Mouse (Mus musculus) myocyte (in vitro differentiated cells): ENCODE results near the gene Ndrg3. TPM values are rescaled to one million over a fixed set of nuclear protein-coding genes. Genes with fewer than 3 reads are reported as not detected.

Source experiments
- H3K27me3 ChIP-seq: one replicate; pipeline ENCODE4 v1.6.1; 2011; ENCODE audit not compliant: control insufficient read depth, insufficient read depth, insufficient read length
- H3K36me3 ChIP-seq: one replicate; pipeline ENCODE4 v1.6.1; 2011; ENCODE audit not compliant: control insufficient read depth, insufficient read depth
- H3K4me2 ChIP-seq: one replicate; pipeline ENCODE4 v1.6.1; 2011; ENCODE audit warnings: low read depth, control low read depth
- H3K4me3 ChIP-seq: one replicate; pipeline ENCODE4 v1.5.1; 2011; ENCODE audit warnings: mild to moderate bottlenecking, control low read depth, moderate library complexity
- H3K79me2 ChIP-seq: one replicate; pipeline ENCODE4 v1.6.1; 2011; ENCODE audit not compliant: control insufficient read depth, insufficient read depth
- H3ac ChIP-seq: one replicate; pipeline ENCODE4 v1.6.1; 2011; ENCODE audit not compliant: control insufficient read depth, insufficient read length
- CEBPB ChIP-seq: IDR thresholded peaks from 2 replicates; pipeline ENCODE4 v1.6.1; 2011; ENCODE audit warnings: mild to moderate bottlenecking, moderate library complexity; ENCODE audit not compliant: poor library complexity, insufficient read depth, severe bottlenecking
- E2F4 ChIP-seq: IDR thresholded peaks from one replicate; pipeline ENCODE4 v1.6.1; 2011; ENCODE audit warnings: mild to moderate bottlenecking, control low read depth, moderate library complexity; ENCODE audit not compliant: insufficient read depth
- MAX ChIP-seq: IDR thresholded peaks from one replicate; pipeline ENCODE4 v1.6.1; 2011; ENCODE audit warnings: low read depth, mild to moderate bottlenecking, control low read depth
- MYOD1 ChIP-seq, 3 experiments: IDR thresholded peaks; one replicate each; pipeline ENCODE4 v1.6.1; 2011; ENCODE audit warnings: control low read depth in 2 of 3, low read depth in 2 of 3, mild to moderate bottlenecking in 2 of 3, moderate library complexity in 1 of 3; ENCODE audit not compliant: insufficient read length in 2 of 3, control insufficient read depth in 1 of 3
- MYOG ChIP-seq, 3 experiments: IDR thresholded peaks; one replicate each; pipeline ENCODE4 v1.6.1; 2011; ENCODE audit warnings: control low read depth in 2 of 3, low read depth in 2 of 3, mild to moderate bottlenecking in 2 of 3; ENCODE audit not compliant: insufficient read length in 2 of 3, control insufficient read depth in 1 of 3, insufficient read depth in 1 of 3
- POLR2A ChIP-seq: IDR thresholded peaks from one replicate; pipeline ENCODE4 v1.6.1; 2011; ENCODE audit warnings: low read depth, mild to moderate bottlenecking, control low read depth, moderate library complexity; ENCODE audit not compliant: insufficient read length
- POLR2AphosphoS2 ChIP-seq: IDR thresholded peaks from one replicate; pipeline ENCODE4 v1.6.1; 2011; ENCODE audit warnings: low read depth, control low read depth; ENCODE audit not compliant: insufficient read length
- REST ChIP-seq: IDR thresholded peaks from one replicate; pipeline ENCODE4 v1.6.1; 2011; ENCODE audit warnings: mild to moderate bottlenecking, control low read depth, moderate library complexity; ENCODE audit not compliant: insufficient read depth, insufficient read length
- SRF ChIP-seq: IDR thresholded peaks from one replicate; pipeline ENCODE4 v1.6.1; 2011; ENCODE audit warnings: low read depth; ENCODE audit not compliant: control insufficient read depth, insufficient read length
- TCF12 ChIP-seq: IDR thresholded peaks from one replicate; pipeline ENCODE4 v1.6.1; 2011; ENCODE audit warnings: mild to moderate bottlenecking, control low read depth; ENCODE audit not compliant: poor library complexity, insufficient read depth, severe bottlenecking
- TCF3 ChIP-seq: IDR thresholded peaks from one replicate; pipeline ENCODE4 v1.6.1; 2011; ENCODE audit warnings: low read depth, control low read depth; ENCODE audit not compliant: insufficient read length
- USF1 ChIP-seq: IDR thresholded peaks from one replicate; pipeline ENCODE4 v1.6.1; 2011; ENCODE audit warnings: low read depth, mild to moderate bottlenecking, control low read depth, moderate library complexity
- polyA plus RNA-seq: library from polyadenylated mRNA; unstranded; fragments of >200 nt; fragmentation: generic; extraction: Trizol; gene quantifications from one replicate; pipeline ENCODE4 v1.2.1, GENCODE M21; 2012; ENCODE audit warnings: missing spikeins

Gene Ndrg3
- polyA plus RNA-seq, 1 experiment = 34.0 TPM

- Histone ChIP-seq H3K4me2 (no peak overlapping the region), H3K79me2 (no peaks in the 10 kb centered on the region), H3ac (no peak overlapping the region), H3K27me3 (no peaks in the 10 kb centered on the region), H3K36me3 (peaks cover 12% of the 10 kb centered on the region), H3K4me3 (no peak overlapping the region)
- TF ChIP-seq MYOD1 (IDR thresholded peaks at IDR 0.05; ENCODE audit: control insufficient read depth in 1 of 3, insufficient read length in 2 of 3, low read depth in 2 of 3) = no peak
- TF ChIP-seq USF1 = no peak
- no peak for TF ChIP-seq POLR2A
- TF ChIP-seq POLR2AphosphoS2 = peak; percentile 10
- no peak for TF ChIP-seq TCF12
- no peak for TF ChIP-seq CEBPB
These were observed 20.5 kb upstream of the Ndrg3 start for GRCm38 (mm10) chr2:157012341-157012740.

GRCm38 (mm10) chr2:157010634-157011310, 18.9 kb upstream of the Ndrg3 start:
- Histone ChIP-seq H3ac (no peak overlapping the region), H3K4me3 (no peak overlapping the region), H3K27me3 (no peaks in the 10 kb centered on the region), H3K4me2 (no peak overlapping the region), H3K36me3 (peaks cover 4% of the 10 kb centered on the region), H3K79me2 (peaks cover 8% of the 10 kb centered on the region)
- TF ChIP-seq MYOD1 (IDR thresholded peaks at IDR 0.05; ENCODE audit: control insufficient read depth in 1 of 3, insufficient read length in 2 of 3, low read depth in 2 of 3) (no peak), POLR2AphosphoS2 (peak; percentile 64), E2F4 (no peak), POLR2A (no peak)

- Histone ChIP-seq H3K27me3 (no peaks in the 10 kb centered on the region), H3K36me3 (no peaks in the 10 kb centered on the region), H3K4me2 (no peak overlapping the region), H3K4me3 (no peak overlapping the region), H3ac (no peak overlapping the region), H3K79me2 (peaks cover 10% of the 10 kb centered on the region)
- TF ChIP-seq E2F4 (no peak), MYOG (IDR thresholded peaks at IDR 0.05; ENCODE audit: control insufficient read depth in 1 of 3, insufficient read depth in 1 of 3, insufficient read length in 2 of 3, low read depth in 2 of 3) (peak in 1 of 3 experiments; percentile 8), MYOD1 (IDR thresholded peaks at IDR 0.05; ENCODE audit: control insufficient read depth in 1 of 3, insufficient read length in 2 of 3, low read depth in 2 of 3) (no peak), TCF3 (no peak), REST (no peak), MAX (no peak)
These were observed 18.3 kb upstream of the Ndrg3 start for GRCm38 (mm10) chr2:157010121-157010520.

GRCm38 (mm10) chr2:157008509-157008908, 16.7 kb upstream of the Ndrg3 start:
- Histone ChIP-seq H3K79me2 (peaks cover 10% of the 10 kb centered on the region), H3K4me3 (no peak overlapping the region), H3K4me2 (no peak overlapping the region), H3ac (no peak overlapping the region), H3K36me3 (peaks cover 7% of the 10 kb centered on the region), H3K27me3 (no peaks in the 10 kb centered on the region)
- TF ChIP-seq TCF3 (no peak), TCF12 (no peak), USF1 (no peak), E2F4 (no peak), MAX (no peak)

GRCm38 (mm10) chr2:157007234-157007596, 15.4 kb upstream of the Ndrg3 start:
- Histone ChIP-seq H3ac (peak overlapping the region; percentile 14), H3K36me3 (peaks cover 7% of the 10 kb centered on the region), H3K79me2 (peaks cover 10% of the 10 kb centered on the region), H3K27me3 (no peaks in the 10 kb centered on the region), H3K4me3 (peak overlapping the region; percentile 60), H3K4me2 (peak overlapping the region; percentile 70)
- TF ChIP-seq POLR2AphosphoS2 (no peak), USF1 (no peak), E2F4 (no peak), MAX (no peak), MYOG (IDR thresholded peaks at IDR 0.05; ENCODE audit: control insufficient read depth in 1 of 3, insufficient read depth in 1 of 3, insufficient read length in 2 of 3, low read depth in 2 of 3) (no peak), REST (no peak), TCF3 (no peak), SRF (no peak), MYOD1 (IDR thresholded peaks at IDR 0.05; ENCODE audit: control insufficient read depth in 1 of 3, insufficient read length in 2 of 3, low read depth in 2 of 3) (no peak), TCF12 (no peak), CEBPB (no peak), POLR2A (no peak)
